Mouse (Mus musculus): Measurements from ENCODE around the gene Col5a2.

DNA sequence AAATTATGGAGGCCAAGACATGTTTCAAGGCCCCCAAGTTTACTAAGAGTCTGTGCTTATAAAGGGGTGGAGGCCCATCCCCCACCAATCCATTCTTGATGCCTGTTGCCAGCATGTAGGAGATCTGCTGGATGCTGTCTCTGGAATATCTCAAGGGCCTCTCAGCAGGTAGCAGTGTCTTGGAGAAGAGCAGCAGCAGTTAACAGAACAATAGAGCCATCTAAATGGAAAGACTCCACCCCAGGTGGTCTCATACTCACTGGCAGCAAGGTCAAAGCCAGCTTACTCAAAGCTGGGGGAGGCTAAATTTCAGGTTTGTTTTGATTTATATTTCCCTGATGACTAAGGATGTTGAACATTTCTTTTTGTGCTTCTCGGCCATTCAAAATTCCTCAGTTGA lies 145.1 kb downstream of the Col5a2 start:
- TF ChIP-seq CTCF (IDR thresholded peaks at IDR 0.05; ENCODE audit: low read depth, low read length) = no peak
- TF ChIP-seq POLR2A (IDR thresholded peaks at IDR 0.05; ENCODE audit: borderline replicate concordance, low read depth, low read length) = no peak
